Mouse (Mus musculus): ENCODE measurements around the gene Ntn4. TPM values are rescaled to one million over a fixed set of nuclear protein-coding genes. Genes with fewer than 3 reads are reported as not detected.

Ntn4 gene
- total and polyA plus RNA-seq, 3 experiments: 7.4 to 14.9 (median 14.0) TPM

- WGBS: 60% methylated on average over 8 of the region's 8 CpGs
- Histone ChIP-seq H3K36me3 (ENCODE audit: control insufficient read depth, insufficient read depth, low read length) (no peaks in the 10 kb centered on the region), H3K4me3 (no peak overlapping the region), H3K9ac (ENCODE audit: low read depth, low read length) (no peak overlapping the region), H3K27ac (no peak overlapping the region), H3K79me2 (replicated peaks; ENCODE audit: control insufficient read depth, insufficient read depth, low read length) (no peaks in the 10 kb centered on the region), H3K4me1 (ENCODE audit: control insufficient read depth, insufficient read depth, low read length) (no peaks in the 10 kb centered on the region; the same call in 1 of the 2 replicates), H3K27me3 (ENCODE audit: control insufficient read depth, insufficient read depth, low read length) (no peaks in the 10 kb centered on the region)
- TF ChIP-seq EP300 (IDR thresholded peaks at IDR 0.05; ENCODE audit: insufficient read depth, low read depth, low read length) (no peak), POLR2A (IDR thresholded peaks at IDR 0.05; ENCODE audit: insufficient read depth, low read depth, low read length) (no peak), CTCF (IDR thresholded peaks at IDR 0.05) (no peak)
- DNase-seq: no peak
- intact Hi-C loops (cut with DNase I): loop anchor here (5.0 kb wide), 1 partner anchor 64 kb away; no protein-coding TSS in a partner anchor
Observed at GRCm38 (mm10) chr10:93642897-93643296, 2.4 kb downstream of the Ntn4 start.

- H3K4me1 ChIP-seq (ENCODE audit: control insufficient read depth, insufficient read depth, low read length): peaks cover 3% of the 10 kb centered on the region
- H3K9ac ChIP-seq (ENCODE audit: low read depth, low read length): no peak overlapping the region
- no peak overlapping the region for H3K4me3 ChIP-seq
- WGBS: 75% methylated on average over 12 of the region's 12 CpGs
- intact Hi-C loops (cut with DNase I): loop anchor here (5.0 kb wide), 1 partner anchor 63 kb away; no protein-coding TSS in a partner anchor
- H3K27ac ChIP-seq: no peak overlapping the region
- no peak for TF ChIP-seq EP300 (IDR thresholded peaks at IDR 0.05; ENCODE audit: insufficient read depth, low read depth, low read length)
- DNase-seq: peak; percentile 36 to 41
- H3K79me2 ChIP-seq (replicated peaks; ENCODE audit: control insufficient read depth, insufficient read depth, low read length): no peaks in the 10 kb centered on the region
- H3K36me3 ChIP-seq (ENCODE audit: control insufficient read depth, insufficient read depth, low read length): no peaks in the 10 kb centered on the region
- H3K27me3 ChIP-seq (ENCODE audit: control insufficient read depth, insufficient read depth, low read length): no peaks in the 10 kb centered on the region
Observed at GRCm38 (mm10) chr10:93644451-93644941, 4.0 kb downstream of the Ntn4 start.

GRCm38 (mm10) chr10:93647655-93648561 lies 7.4 kb downstream of the Ntn4 start:
- no peak overlapping the region for H3K9ac ChIP-seq (ENCODE audit: low read depth, low read length)
- H3K79me2 ChIP-seq (replicated peaks; ENCODE audit: control insufficient read depth, insufficient read depth, low read length): no peaks in the 10 kb centered on the region
- intact Hi-C loops (cut with DNase I): no loop called here
- no peak overlapping the region for H3K4me3 ChIP-seq
- no peaks in the 10 kb centered on the region for H3K27me3 ChIP-seq (ENCODE audit: control insufficient read depth, insufficient read depth, low read length)
- H3K36me3 ChIP-seq (ENCODE audit: control insufficient read depth, insufficient read depth, low read length): no peaks in the 10 kb centered on the region
- peak; percentile 43 to 63 for DNase-seq
- TF ChIP-seq POLR2A (IDR thresholded peaks at IDR 0.05; ENCODE audit: insufficient read depth, low read depth, low read length) (no peak), CTCF (IDR thresholded peaks at IDR 0.05) (no peak), EP300 (IDR thresholded peaks at IDR 0.05; ENCODE audit: insufficient read depth, low read depth, low read length) (0 out of 2 replicates have a peak, but pooled peaks have one; percentile 60)
- H3K4me1 ChIP-seq (ENCODE audit: control insufficient read depth, insufficient read depth, low read length): peaks cover 3% of the 10 kb centered on the region
- WGBS: 40% methylated on average over 10 of the region's 10 CpGs
- H3K27ac ChIP-seq: peak overlapping the region; percentile 20; the same call in 1 of the 2 replicates

- Histone ChIP-seq H3K9ac (ENCODE audit: low read depth, low read length) (no peak overlapping the region), H3K4me3 (no peak overlapping the region), H3K27me3 (ENCODE audit: control insufficient read depth, insufficient read depth, low read length) (no peaks in the 10 kb centered on the region), H3K4me1 (ENCODE audit: control insufficient read depth, insufficient read depth, low read length) (peaks cover 4% of the 10 kb centered on the region), H3K36me3 (ENCODE audit: control insufficient read depth, insufficient read depth, low read length) (no peaks in the 10 kb centered on the region), H3K79me2 (replicated peaks; ENCODE audit: control insufficient read depth, insufficient read depth, low read length) (no peaks in the 10 kb centered on the region), H3K27ac (peak overlapping the region; percentile 20; the same call in 1 of the 2 replicates)
- no peak for TF ChIP-seq CTCF (IDR thresholded peaks at IDR 0.05)
- TF ChIP-seq EP300 (IDR thresholded peaks at IDR 0.05; ENCODE audit: insufficient read depth, low read depth, low read length): no peak
- no peak for DNase-seq
- intact Hi-C loops (cut with DNase I): no loop called here
- WGBS: 76% methylated on average over 8 of the region's 8 CpGs
Observed at GRCm38 (mm10) chr10:93648598-93649102, 8.2 kb downstream of the Ntn4 start.

GRCm38 (mm10) chr10:93649127-93649526 lies 8.6 kb downstream of the Ntn4 start:
- H3K27me3 ChIP-seq (ENCODE audit: control insufficient read depth, insufficient read depth, low read length): no peaks in the 10 kb centered on the region
- no peak overlapping the region for H3K27ac ChIP-seq
- no peaks in the 10 kb centered on the region for H3K36me3 ChIP-seq (ENCODE audit: control insufficient read depth, insufficient read depth, low read length)
- H3K4me1 ChIP-seq (ENCODE audit: control insufficient read depth, insufficient read depth, low read length): peaks cover 4% of the 10 kb centered on the region
- TF ChIP-seq EP300 (IDR thresholded peaks at IDR 0.05; ENCODE audit: insufficient read depth, low read depth, low read length): no peak
- peak; percentile 35 for TF ChIP-seq CTCF (IDR thresholded peaks at IDR 0.05)
- TF ChIP-seq POLR2A (IDR thresholded peaks at IDR 0.05; ENCODE audit: insufficient read depth, low read depth, low read length): no peak
- DNase-seq: no peak
- 82% methylated on average over 5 of the region's 5 CpGs for WGBS
- H3K79me2 ChIP-seq (replicated peaks; ENCODE audit: control insufficient read depth, insufficient read depth, low read length): no peaks in the 10 kb centered on the region
- no peak overlapping the region for H3K9ac ChIP-seq (ENCODE audit: low read depth, low read length)
- H3K4me3 ChIP-seq: no peak overlapping the region
- intact Hi-C loops (cut with DNase I): no loop called here

- DNase-seq: no peak
- Histone ChIP-seq H3K9ac (ENCODE audit: low read depth, low read length) (no peak overlapping the region), H3K4me1 (ENCODE audit: control insufficient read depth, insufficient read depth, low read length) (peaks cover 4% of the 10 kb centered on the region), H3K79me2 (replicated peaks; ENCODE audit: control insufficient read depth, insufficient read depth, low read length) (no peaks in the 10 kb centered on the region), H3K27ac (no peak overlapping the region), H3K27me3 (ENCODE audit: control insufficient read depth, insufficient read depth, low read length) (no peaks in the 10 kb centered on the region), H3K4me3 (no peak overlapping the region), H3K36me3 (ENCODE audit: control insufficient read depth, insufficient read depth, low read length) (no peaks in the 10 kb centered on the region)
- WGBS: 93% methylated on average over 5 of the region's 5 CpGs
- intact Hi-C loops (cut with DNase I): no loop called here
- TF ChIP-seq EP300 (IDR thresholded peaks at IDR 0.05; ENCODE audit: insufficient read depth, low read depth, low read length) (no peak), POLR2A (IDR thresholded peaks at IDR 0.05; ENCODE audit: insufficient read depth, low read depth, low read length) (no peak), CTCF (IDR thresholded peaks at IDR 0.05) (no peak)
Observed at GRCm38 (mm10) chr10:93649600-93649999, 9.1 kb downstream of the Ntn4 start.
